Mouse (Mus musculus) small intestine, adult 2 months (tissue): ENCODE results near the gene Nudt14. TPM values are rescaled to one million over a fixed set of nuclear protein-coding genes. Genes with fewer than 3 reads are reported as not detected.
A peak's percentile ranks its signal among the peaks of the same experiment; 100 is the strongest.

Experiments
- H3K27ac ChIP-seq: fragments of 200-500 bp; 2 replicates; pipeline ENCODE4 v1.5.1; 2012; ENCODE audit warnings: low read depth, low read length, control low read depth, inconsistent platforms; ENCODE audit not compliant: insufficient read depth
- H3K27me3 ChIP-seq: fragments of 200-500 bp; 2 replicates; pipeline ENCODE4 v1.6.1; 2012; ENCODE audit warnings: mild to moderate bottlenecking, moderate library complexity, low read length, inconsistent platforms; ENCODE audit not compliant: control insufficient read depth, insufficient read depth
- H3K36me3 ChIP-seq: fragments of 200-500 bp; 2 replicates; pipeline ENCODE4 v1.6.1; 2012; ENCODE audit warnings: mild to moderate bottlenecking, low read length, control low read depth, inconsistent platforms; ENCODE audit not compliant: control insufficient read depth, insufficient read depth
- H3K4me1 ChIP-seq: fragments of 200-500 bp; 2 replicates; pipeline ENCODE4 v1.6.1; 2012; ENCODE audit warnings: low read length, inconsistent platforms, mixed read lengths; ENCODE audit not compliant: control insufficient read depth, insufficient read depth, insufficient read length
- H3K4me3 ChIP-seq: fragments of 200-500 bp; 2 replicates; pipeline ENCODE4 v1.5.1; 2012; ENCODE audit warnings: low read depth, mild to moderate bottlenecking, control low read depth, inconsistent platforms, low read length, moderate library complexity
- CTCF ChIP-seq: fragments of 200-500 bp; IDR thresholded peaks from 2 replicates; pipeline ENCODE4 v1.5.1; 2012; ENCODE audit warnings: low read depth, mild to moderate bottlenecking, control low read depth, inconsistent platforms, low read length, moderate library complexity, mixed read lengths; ENCODE audit not compliant: insufficient replicate concordance, insufficient read length; ENCODE audit errors: extremely low read depth
- POLR2A ChIP-seq: fragments of 200-500 bp; IDR thresholded peaks from 2 replicates; pipeline ENCODE4 v1.6.1; 2012; ENCODE audit warnings: low read depth, mild to moderate bottlenecking, control low read depth, inconsistent platforms, low read length, moderate library complexity
- WGBS: fragments of 180-500 bp; shearing (Covaris S2); methylation state at CpG from one replicate; pipeline ENCODE4 v1.1.7; 2018; 5-methylcytosine and 5-hydroxymethylcytosine counted together
- polyA plus RNA-seq: library from polyadenylated mRNA; depleted of rRNA; stranded (reverse); fragments of >200 nt; gene quantifications from 2 replicates; pipeline ENCODE4 v1.2.3, GENCODE M21; 2012

Nudt14 gene
- polyA plus RNA-seq, 1 experiment: 42.4 TPM

DNA sequence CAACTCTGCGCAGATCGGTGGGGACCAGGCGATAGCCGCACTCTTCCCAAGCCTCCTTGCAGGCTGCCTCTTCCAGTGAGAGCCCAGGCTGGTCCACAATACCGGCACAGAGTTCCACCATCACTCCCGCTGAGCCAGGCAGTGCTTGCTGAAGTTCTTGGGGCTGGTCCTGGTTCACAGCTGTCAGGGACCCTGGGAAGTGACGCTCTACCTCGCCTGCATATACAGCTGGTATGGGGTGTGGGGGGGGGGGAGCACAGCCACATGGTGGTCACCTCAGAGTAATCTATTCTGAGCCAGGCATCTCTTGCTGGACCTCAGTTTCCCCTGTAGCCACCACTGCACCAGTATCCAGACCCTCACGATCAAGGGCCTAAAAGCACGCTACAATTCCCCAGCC is 3.6 kb downstream of the Nudt14 start:
- no peaks in the 10 kb centered on the region for H3K27me3 ChIP-seq
- peaks cover 2% of the 10 kb centered on the region; the same call in 1 of the 2 replicates for H3K36me3 ChIP-seq
- no peak for TF ChIP-seq CTCF
- TF ChIP-seq POLR2A: no peak
- peaks cover 21% of the 10 kb centered on the region for H3K4me1 ChIP-seq
- WGBS: 97% methylated on average over 10 of the region's 10 CpGs
- H3K4me3 ChIP-seq: no peak overlapping the region
- H3K27ac ChIP-seq: no peak overlapping the region

DNA sequence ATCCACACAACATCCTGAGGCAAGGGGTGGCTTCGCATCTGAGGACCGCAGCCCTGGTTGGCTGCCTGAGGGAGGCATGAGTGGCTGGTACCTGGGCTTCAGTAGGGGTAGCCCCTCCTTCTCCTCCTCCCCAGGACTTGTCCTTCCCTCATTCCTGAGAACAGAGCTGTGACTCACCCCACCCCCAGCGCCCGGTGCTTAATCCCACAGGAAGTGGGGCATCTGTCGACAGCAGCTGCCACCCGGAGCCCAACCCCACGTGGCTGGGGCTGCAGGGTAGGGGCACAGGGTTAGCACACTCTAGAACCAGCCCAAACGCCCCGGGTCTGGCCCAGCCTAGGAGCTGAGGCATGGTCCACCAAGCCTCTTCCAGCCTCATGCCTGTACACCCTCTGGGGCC is 4.0 kb downstream of the Nudt14 start:
- TF ChIP-seq POLR2A (no peak), CTCF (no peak)
- Histone ChIP-seq H3K27me3 (no peaks in the 10 kb centered on the region), H3K4me1 (peaks cover 21% of the 10 kb centered on the region), H3K36me3 (peaks cover 2% of the 10 kb centered on the region; the same call in 1 of the 2 replicates), H3K4me3 (no peak overlapping the region), H3K27ac (no peak overlapping the region)
- WGBS: 69% methylated on average over 9 of the region's 9 CpGs

GRCm38 (mm10) chr12:112932647-112933046 is 9.3 kb downstream of the Nudt14 start:
- TF ChIP-seq POLR2A (no peak), CTCF (no peak)
- H3K36me3 ChIP-seq: no peaks in the 10 kb centered on the region
- H3K27me3 ChIP-seq: peaks cover 23% of the 10 kb centered on the region
- H3K4me1 ChIP-seq: peaks cover 8% of the 10 kb centered on the region; the same call in 1 of the 2 replicates
- H3K27ac ChIP-seq: no peak overlapping the region
- 50% methylated on average over 7 of the region's 7 CpGs for WGBS
- H3K4me3 ChIP-seq: no peak overlapping the region

DNA sequence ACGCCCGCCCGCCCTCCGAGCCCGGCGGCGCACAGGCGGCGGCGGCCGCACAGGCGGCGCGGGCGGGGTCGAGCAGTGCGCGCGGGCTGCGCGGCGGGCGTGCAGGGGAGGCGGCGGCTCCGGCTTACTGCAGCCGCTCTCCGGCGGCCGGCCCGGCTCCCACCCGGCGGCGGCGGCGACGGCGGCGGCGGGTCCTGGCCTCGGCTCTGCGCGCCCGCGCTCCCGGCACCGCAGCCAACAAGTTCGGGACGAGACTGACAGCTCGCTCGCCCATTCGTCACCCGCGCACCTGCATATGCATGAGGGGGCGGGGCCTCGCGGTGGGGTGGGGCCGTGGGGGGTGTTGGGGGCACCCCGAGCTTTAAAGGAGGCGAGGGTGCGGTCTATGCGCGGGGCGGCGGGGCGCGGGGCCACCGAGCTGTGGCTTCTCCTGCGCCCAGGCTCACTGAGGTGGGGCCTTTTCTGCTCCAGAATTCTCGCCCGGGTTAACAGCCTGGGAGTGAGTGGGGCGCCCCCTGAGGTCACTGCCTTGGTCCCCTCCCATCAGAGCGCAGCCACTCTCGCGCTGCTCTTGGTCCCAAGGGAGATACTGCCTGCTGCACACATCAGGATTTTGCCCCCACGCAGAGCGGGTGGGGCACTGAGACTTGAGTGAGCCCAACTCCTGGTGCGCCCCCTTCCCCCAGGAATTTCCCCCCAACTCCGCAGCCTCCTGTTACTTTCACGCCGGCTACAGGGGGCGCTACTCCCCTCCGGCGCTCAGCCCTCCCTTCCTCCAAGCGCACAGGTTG is 12.2 kb downstream of the Nudt14 start, which contains the start of gene Jag2:
Gene Jag2, minus strand, starts transcription at position 215 of the 791 bp plus-strand sequence.
- TF ChIP-seq CTCF: no peak
- no peak for TF ChIP-seq POLR2A
- H3K27ac ChIP-seq: no peak within 1 kb of the TSS
- H3K4me3 ChIP-seq: peak within 1 kb of the TSS; percentile 66
- H3K27me3 ChIP-seq: peaks cover 23% of the 10 kb centered on the region
- WGBS: 14% methylated on average over 82 of the region's 85 CpGs
- no peaks in the 10 kb centered on the region for H3K36me3 ChIP-seq
- peaks cover 8% of the 10 kb centered on the region; the same call in 1 of the 2 replicates for H3K4me1 ChIP-seq

GRCm38 (mm10) chr12:112928401-112929241 is 13.3 kb downstream of the Nudt14 start:
- Histone ChIP-seq H3K4me1 (peaks cover 8% of the 10 kb centered on the region; the same call in 1 of the 2 replicates), H3K36me3 (no peaks in the 10 kb centered on the region), H3K27me3 (peaks cover 23% of the 10 kb centered on the region), H3K4me3 (peak overlapping the region; percentile 66), H3K27ac (no peak overlapping the region)
- TF ChIP-seq POLR2A (no peak), CTCF (0 out of 2 replicates have a peak, but pooled peaks have one; percentile 12)
- 2% methylated on average over 120 of the region's 124 CpGs for WGBS

GRCm38 (mm10) chr12:112927265-112927664 is 14.7 kb downstream of the Nudt14 start:
- TF ChIP-seq CTCF (no peak), POLR2A (no peak)

More at GRCm38 (mm10) chr12:112927265-112927664, 14.7 kb downstream of the Nudt14 start:
- Histone ChIP-seq H3K36me3 (no peaks in the 10 kb centered on the region), H3K27me3 (peaks cover 23% of the 10 kb centered on the region), H3K4me1 (peaks cover 8% of the 10 kb centered on the region; the same call in 1 of the 2 replicates), H3K4me3 (no peak overlapping the region), H3K27ac (no peak overlapping the region)
- WGBS: 82% methylated on average over 14 of the region's 14 CpGs
